Mouse (Mus musculus) left cerebral cortex, adult 8-10 months (tissue): ENCODE data around the gene Sae1. TPM values are rescaled to one million over a fixed set of nuclear protein-coding genes. Genes with fewer than 3 reads are reported as not detected.
A peak's percentile ranks its signal among the peaks of the same experiment; 100 is the strongest.

Experiments
- DNase-seq, 2 experiments: peaks; one replicate each; pipeline ENCODE4 v3.0.0; 2022; ENCODE audit warnings: low spot score in 2 of 2
- total RNA-seq, 4 experiments: library from RNA; stranded (reverse); gene quantifications; 2 replicates each; pipeline ENCODE4 v1.2.4; 2022

The Sae1 gene
- total RNA-seq, 4 experiments from 2014 or later, result 92.2 to 108 (median 105) TPM

DNA sequence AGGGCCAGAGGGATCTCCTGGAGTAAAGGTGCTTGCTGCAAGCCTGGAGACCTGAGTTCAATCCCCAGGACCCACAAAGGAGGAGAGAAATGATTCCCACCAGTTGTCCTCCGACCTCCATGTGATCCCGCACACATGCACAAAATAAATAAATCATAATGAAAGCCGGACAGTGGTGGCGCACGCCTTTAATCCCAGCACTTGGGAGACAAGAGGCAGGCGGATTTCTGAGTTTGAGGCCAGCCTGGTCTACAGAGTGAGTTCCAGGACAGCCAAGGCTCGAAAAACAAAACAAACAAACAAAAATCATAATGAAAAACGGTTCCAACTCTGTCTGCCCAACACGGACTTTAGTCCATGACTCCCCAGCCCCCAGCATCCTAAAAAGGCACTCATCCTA is 102.7 kb downstream of the Sae1 start:
- DNase-seq, result no peak

- DNase-seq, result no peak
Observed at GRCm38 (mm10) chr7:16284001-16284400, 103.6 kb downstream of the Sae1 start.

GRCm38 (mm10) chr7:16282334-16282733 is 105.3 kb downstream of the Sae1 start:
- DNase-seq, result no peak

GRCm38 (mm10) chr7:16280721-16281120 is 106.9 kb downstream of the Sae1 start:
- no peak for DNase-seq

DNA sequence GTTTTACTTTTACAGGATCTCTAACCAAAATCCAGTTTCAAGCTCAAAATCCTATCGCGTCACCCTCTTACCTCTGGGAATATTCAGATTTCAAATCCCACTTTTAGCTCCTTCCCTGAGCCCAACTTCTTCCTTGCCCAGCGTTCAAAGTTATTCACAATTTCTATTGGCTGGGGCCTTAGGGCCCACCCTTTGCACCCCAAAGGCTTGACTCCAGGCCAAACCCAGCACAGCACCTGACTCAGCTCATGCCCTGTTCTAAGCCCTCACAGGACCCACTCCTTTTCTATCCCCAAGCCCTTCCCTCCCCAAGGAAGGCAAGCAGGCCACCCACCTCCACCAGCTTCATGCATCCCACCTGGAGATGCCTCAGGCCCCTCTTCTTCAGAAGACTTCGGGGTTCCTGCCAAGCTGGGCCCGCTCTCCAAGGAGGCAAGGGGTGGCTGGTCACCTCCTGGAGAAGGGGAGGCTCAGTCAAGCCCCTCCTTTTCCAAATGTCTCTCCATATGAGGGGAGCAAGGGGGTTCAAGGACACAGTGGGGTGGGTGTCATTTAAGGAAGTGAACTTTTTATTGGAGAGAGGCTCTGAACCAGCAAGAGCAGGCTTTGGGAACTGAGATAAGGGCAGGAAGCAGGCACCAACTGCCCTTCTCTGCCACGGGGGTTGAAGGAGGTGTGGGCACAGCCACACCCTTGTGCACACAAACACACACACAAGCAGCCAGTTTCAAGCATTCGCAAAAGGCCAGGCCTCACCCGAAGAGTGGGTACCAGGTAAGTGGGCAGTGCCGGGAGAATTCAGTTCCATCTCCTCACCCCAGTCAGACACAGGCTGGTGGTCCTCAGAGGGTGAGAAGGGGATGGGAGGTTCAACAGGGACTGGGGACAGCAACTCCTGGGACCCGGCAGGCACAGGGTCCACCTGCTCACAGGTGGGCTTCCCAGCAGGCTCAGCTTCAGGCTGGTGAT is 112.4 kb downstream of the Sae1 start:
- DNase-seq, result no peak

GRCm38 (mm10) chr7:16273766-16274140 is 113.9 kb downstream of the Sae1 start:
- DNase-seq, result peak; percentile 58 to 64

DNA sequence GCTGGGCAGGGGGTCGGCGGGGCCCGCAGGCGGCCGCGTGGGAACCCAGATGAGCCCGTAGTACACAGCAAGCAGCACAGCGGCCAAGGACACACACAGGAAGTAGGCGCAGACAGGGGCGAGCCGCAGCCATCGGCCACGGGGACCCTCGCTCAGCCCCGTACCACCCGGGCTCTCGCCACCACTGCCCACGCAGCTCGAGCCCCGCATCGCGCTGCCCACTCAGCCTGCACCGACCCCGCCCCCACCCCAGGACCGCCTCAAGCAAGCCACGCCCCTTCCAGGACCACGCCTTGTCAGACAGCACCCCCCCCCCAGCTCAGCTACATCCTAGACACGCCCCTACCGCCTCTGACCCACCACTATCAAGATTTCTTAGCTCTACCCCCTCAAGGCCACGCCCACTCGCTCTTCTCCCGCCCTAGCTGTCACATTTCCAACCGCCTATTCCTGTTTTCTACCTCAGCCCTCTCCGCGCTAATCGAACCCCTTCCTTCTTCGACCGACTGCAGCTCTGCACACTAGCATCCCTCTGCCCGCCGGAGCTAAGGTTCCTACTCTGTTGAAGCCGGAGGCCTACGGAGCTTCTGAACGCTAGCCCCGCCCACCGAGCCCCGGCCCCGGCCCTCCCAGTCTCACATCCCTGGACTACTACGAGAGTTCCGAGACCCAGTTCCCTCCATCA is 114.4 kb downstream of the Sae1 start, which contains the start of gene Inafm1:
Inafm1 (minus strand) TSS at position 537 of the 685 bp plus-strand sequence.
- peak; percentile 58 to 82 for DNase-seq

- peak; percentile 48 to 70 for DNase-seq
Observed at GRCm38 (mm10) chr7:16272681-16273080, 114.9 kb downstream of the Sae1 start.

- DNase-seq, result no peak
Observed at GRCm38 (mm10) chr7:16271139-16271538, 116.5 kb downstream of the Sae1 start.

Other genes with a start within 250 kb of the Sae1 start
- 10 to 100 TPM; 42.6 to 48.9 (median 46.4) TPM for gene Meis3, start 212.7 kb downstream of the Sae1 start, total RNA-seq
- gene Dhx34, start 165.8 kb downstream of the Sae1 start, total RNA-seq, result 10 to 100 TPM; 12.4 to 14.5 (median 13.4) TPM
- gene C5ar2, start 143.7 kb downstream of the Sae1 start, total RNA-seq, result under 1 TPM; 0.30 to 0.67 (median 0.58) TPM
- gene C5ar1, start 128.3 kb downstream of the Sae1 start, total RNA-seq, result 1 to 10 TPM in 2 of 4 experiments, under 1 TPM in 2; 0.46 to 3.4 (median 1.7) TPM
- 10 to 100 TPM; 34.6 to 36.9 (median 36.6) TPM for gene Inafm1, start 114.2 kb downstream of the Sae1 start, total RNA-seq
- gene Ccdc9, start 101.0 kb downstream of the Sae1 start, total RNA-seq, result 100 to 1,000 TPM in 1 of 4 experiments, 10 to 100 TPM in 3; 80.6 to 105 (median 83.6) TPM
- gene Bbc3, start 79.4 kb downstream of the Sae1 start, total RNA-seq, result 10 to 100 TPM in 3 of 4 experiments, 1 to 10 TPM in 1; 9.2 to 15.8 (median 12.0) TPM
- 10 to 100 TPM; 48.3 to 56.6 (median 52.4) TPM for gene Zc3h4, start 13.1 kb upstream of the Sae1 start, total RNA-seq
- gene Tmem160, start 65.0 kb upstream of the Sae1 start, total RNA-seq, result 10 to 100 TPM; 53.3 to 81.3 (median 69.6) TPM
- 10 to 100 TPM in 2 of 4 experiments, 1 to 10 TPM in 2; 8.8 to 10.4 (median 9.9) TPM for gene Npas1, start 89.9 kb upstream of the Sae1 start, total RNA-seq
- gene Arhgap35, start 227.2 kb upstream of the Sae1 start, total RNA-seq, result 100 to 1,000 TPM; 121 to 138 (median 127) TPM